In genomic region chr11:102742066-102742465, GRCm38 (mm10) we compare ENCODE assay signal across 13 mouse cellular contexts. TPM values are rescaled to one million over a fixed set of nuclear protein-coding genes. Genes with fewer than 3 reads are reported as not detected.
DNase-seq lines count a peak whose midpoint lies in the region; ATAC-seq and TF ChIP-seq lines count a peak whose summit lies in the region.
"Had no signal": no experiment of that assay in that cellular context is flagged by ENCODE, and none has a peak within 500 bp of the region (broad histone marks: within the 10 kb centered on the region; RNA-seq: fewer than 3 reads in every experiment).

No protein-coding gene starts in this region.

- H3K4me3 ChIP-seq in forebrain, embryonic 11.5 days (ENCODE audit: low read depth, low read length): no peak overlapping the region
- no peak overlapping the region for H3K4me3 ChIP-seq in forebrain, embryonic 10.5 days
- no peak overlapping the region for H3K4me3 ChIP-seq in liver, adult 2 months (ENCODE audit: insufficient read depth, low read depth, low read length)
- no peak overlapping the region for H3K4me3 ChIP-seq in liver, embryonic 12.5 days
- H3K4me3 ChIP-seq: embryonic facial prominence, embryonic 15.5 days had no signal

- no peaks in the 10 kb centered on the region for H3K79me2 ChIP-seq in liver, adult 2 months (ENCODE audit: control insufficient read depth, insufficient read depth, low read length)

- no peak for TF ChIP-seq POLR2A in liver, adult 2 months (IDR thresholded peaks at IDR 0.05; ENCODE audit: extremely low read depth, insufficient read depth, low read length)

- peaks cover 10% of the 10 kb centered on the region for H3K4me1 ChIP-seq in forebrain, embryonic 11.5 days (replicated peaks; ENCODE audit: control insufficient read depth, insufficient read depth, low read length)
- peaks cover 34% of the 10 kb centered on the region for H3K4me1 ChIP-seq in forebrain, embryonic 10.5 days
- H3K4me1 ChIP-seq in liver, adult 2 months (ENCODE audit: control insufficient read depth, insufficient read depth, low read length): peaks cover 15% of the 10 kb centered on the region
- peaks cover 17% of the 10 kb centered on the region for H3K4me1 ChIP-seq in liver, embryonic 12.5 days

- peaks cover 2% of the 10 kb centered on the region; the same call in 1 of the 2 replicates for H3K27me3 ChIP-seq in forebrain, embryonic 11.5 days (ENCODE audit: control insufficient read depth, insufficient read depth, low read length)
- H3K27me3 ChIP-seq in forebrain, embryonic 10.5 days (ENCODE audit: poor library complexity, severe bottlenecking): peaks cover 56% of the 10 kb centered on the region
- H3K27me3 ChIP-seq in liver, adult 2 months (ENCODE audit: control insufficient read depth, insufficient read depth, low read length): no peaks in the 10 kb centered on the region
- peaks cover 49% of the 10 kb centered on the region for H3K27me3 ChIP-seq in liver, embryonic 12.5 days (replicated peaks)

- DNase-seq in forebrain, embryonic 11.5 days (ENCODE audit: low spot score): peak; percentile 32
- no peak for DNase-seq in forebrain, embryonic 10.5 days (ENCODE audit: extremely low spot score, low spot score)
- peak; percentile 98 for DNase-seq in liver, adult 2 months (ENCODE audit: extremely low read depth, low read depth, low spot score)
- peak; percentile 50 for DNase-seq in cerebellum, adult 8-10 months
- peak; percentile 49 to 60 for DNase-seq in cerebellum, postnatal 25 days
- no peak for DNase-seq in ovary, postnatal 10 days (ENCODE audit: low spot score)
- DNase-seq: B cell, adult 2 months; kidney, adult 8-10 months; midbrain, embryonic 14.5 days had no signal

- TF ChIP-seq CTCF in liver, adult 2 months (IDR thresholded peaks at IDR 0.05; ENCODE audit: low read depth, low read length): no peak

- H3K9ac ChIP-seq in forebrain, embryonic 11.5 days (ENCODE audit: low read length): no peak overlapping the region
- no peak overlapping the region for H3K9ac ChIP-seq in liver, adult 2 months (ENCODE audit: low read depth, low read length)
- no peak overlapping the region for H3K9ac ChIP-seq in liver, embryonic 12.5 days
- H3K9ac ChIP-seq: embryonic facial prominence, embryonic 15.5 days; liver, embryonic 14.5 days had no signal

- no peaks in the 10 kb centered on the region for H3K36me3 ChIP-seq in forebrain, embryonic 11.5 days (ENCODE audit: control insufficient read depth, insufficient read depth, low read length)
- no peaks in the 10 kb centered on the region for H3K36me3 ChIP-seq in forebrain, embryonic 10.5 days (replicated peaks)
- no peaks in the 10 kb centered on the region for H3K36me3 ChIP-seq in liver, adult 2 months (ENCODE audit: control insufficient read depth, insufficient read depth, low read length)
- no peaks in the 10 kb centered on the region for H3K36me3 ChIP-seq in liver, embryonic 12.5 days
- H3K36me3 ChIP-seq: embryonic facial prominence, embryonic 15.5 days; hindbrain, embryonic 10.5 days had no signal

- no peak for ATAC-seq in forebrain, embryonic 11.5 days (replicated peaks; ENCODE audit: low FRiP score)
- no peak for ATAC-seq in liver, embryonic 12.5 days

- 51% methylated on average over 7 of the region's 7 CpGs for WGBS in forebrain, embryonic 11.5 days
- WGBS in forebrain, embryonic 10.5 days: 56% methylated on average over 7 of the region's 7 CpGs
- 24% methylated on average over 7 of the region's 7 CpGs for WGBS in liver, adult 2 months
- 68% methylated on average over 7 of the region's 7 CpGs for WGBS in liver, embryonic 12.5 days (ENCODE audit: insufficient replicate concordance)

- H3K27ac ChIP-seq in forebrain, embryonic 11.5 days (ENCODE audit: low read depth, low read length): no peak overlapping the region
- H3K27ac ChIP-seq in forebrain, embryonic 10.5 days: no peak overlapping the region
- H3K27ac ChIP-seq in liver, adult 2 months (replicated peaks; ENCODE audit: insufficient read depth, low read depth, low read length): peak overlapping the region; percentile 79
- H3K27ac ChIP-seq in liver, embryonic 12.5 days: no peak overlapping the region
- H3K27ac ChIP-seq: embryonic facial prominence, embryonic 15.5 days; liver, embryonic 14.5 days had no signal

- no peaks in the 10 kb centered on the region for H3K9me3 ChIP-seq in forebrain, embryonic 11.5 days (ENCODE audit: control insufficient read depth, low read length)
- no peaks in the 10 kb centered on the region for H3K9me3 ChIP-seq in forebrain, embryonic 10.5 days
- no peaks in the 10 kb centered on the region for H3K9me3 ChIP-seq in liver, embryonic 12.5 days (replicated peaks)
- H3K9me3 ChIP-seq: embryonic facial prominence, embryonic 15.5 days; hindbrain, embryonic 10.5 days had no signal

- no peak overlapping the region for H3K4me2 ChIP-seq in forebrain, embryonic 11.5 days (ENCODE audit: low read depth, low read length, severe bottlenecking)
- no peak overlapping the region for H3K4me2 ChIP-seq in liver, embryonic 12.5 days

RNA-seq across cellular contexts. Expression of gene Adam11, which starts 19.2 kb away (rescaled TPM):
- 11.7 and 14.0 TPM in 2 replicates for polyA plus RNA-seq in forebrain, embryonic 11.5 days (2014; fragmentation: Nextera tagmentation; extraction: Ambion mirVana)
- 11.7 and 13.2 TPM in 2 replicates for polyA plus RNA-seq in forebrain, embryonic 10.5 days (2016; fragmentation: Nextera tagmentation; extraction: Ambion mirVana)
- 2.1 and 3.4 TPM in 2 replicates for total RNA-seq in liver, adult 2 months (2014; rRNA removed)
- polyA plus RNA-seq in liver, adult 2 months (2012; rRNA removed): 4.3 and 8.7 TPM in 2 replicates
- polyA plus RNA-seq in liver, embryonic 12.5 days (2016; fragmentation: Nextera tagmentation; extraction: Ambion mirVana): 0.48 and 0.71 TPM in 2 replicates

RNA-seq across cellular contexts. Expression of gene Ccdc43, which starts 44.5 kb away (rescaled TPM):
- polyA plus RNA-seq in forebrain, embryonic 11.5 days (2014; fragmentation: Nextera tagmentation; extraction: Ambion mirVana): 52.0 and 62.1 TPM in 2 replicates
- polyA plus RNA-seq in forebrain, embryonic 10.5 days (2016; fragmentation: Nextera tagmentation; extraction: Ambion mirVana): 61.7 and 65.8 TPM in 2 replicates
- total RNA-seq in liver, adult 2 months (2014; rRNA removed): 11.5 and 11.8 TPM in 2 replicates
- polyA plus RNA-seq in liver, adult 2 months (2012; rRNA removed): 5.7 and 6.2 TPM in 2 replicates
- polyA plus RNA-seq in liver, embryonic 12.5 days (2016; fragmentation: Nextera tagmentation; extraction: Ambion mirVana): 26.9 and 27.5 TPM in 2 replicates

Comparison
In these comparisons a context has a peak if more than half of its experiments do, and no peak if none do; other contexts are left out.
1. DNase-seq: peak in forebrain, embryonic 11.5 days (single experiment), liver, adult 2 months (single experiment), cerebellum, adult 8-10 months (single experiment) and cerebellum, postnatal 25 days (2 of 2); none in forebrain, embryonic 10.5 days (single experiment) and ovary, postnatal 10 days (single experiment).